Mouse (Mus musculus) midbrain, embryonic 13.5 days (tissue): ENCODE measurements at regions not wholly inside any gene's neighbourhood (a gene's known extent, or its start where the extent isn't known, plus 50 kb on each side); places are given as distances from the start of the nearest gene placed in this dataset.

Experiments
- ATAC-seq: fragments of 200-750 bp; cut with Nextera tagmentation; 2 replicates; pipeline ENCODE4 v1.8.0; 2017; ENCODE audit warnings: mild to moderate bottlenecking, moderate TSS enrichment, moderate library complexity
- H3K27ac ChIP-seq: fragments of 300-500 bp; sonication (generic); 2 replicates; pipeline ENCODE4 v1.5.1; 2015; ENCODE audit warnings: inconsistent platforms, mild to moderate bottlenecking, moderate library complexity
- H3K27me3 ChIP-seq: fragments of 300-500 bp; sonication (generic); 2 replicates; pipeline ENCODE4 v1.6.1; 2015; ENCODE audit warnings: mild to moderate bottlenecking, inconsistent platforms
- H3K36me3 ChIP-seq: fragments of 300-500 bp; sonication (generic); 2 replicates; pipeline ENCODE4 v1.6.1; 2015; ENCODE audit warnings: mild to moderate bottlenecking, inconsistent platforms
- H3K4me1 ChIP-seq: fragments of 300-500 bp; sonication (generic); replicated peaks from 2 replicates; pipeline ENCODE4 v1.6.1; 2015; ENCODE audit warnings: inconsistent platforms
- H3K4me2 ChIP-seq: fragments of 300-500 bp; sonication (generic); replicated peaks from 2 replicates; pipeline ENCODE4 v1.6.1; 2015; ENCODE audit warnings: moderate library complexity, mild to moderate bottlenecking, inconsistent platforms
- H3K4me3 ChIP-seq: fragments of 300-500 bp; sonication (generic); replicated peaks from 2 replicates; pipeline ENCODE4 v1.5.1; 2015; ENCODE audit warnings: mild to moderate bottlenecking, inconsistent platforms
- H3K9ac ChIP-seq: fragments of 300-500 bp; sonication (generic); replicated peaks from 2 replicates; pipeline ENCODE4 v1.6.1; 2015; ENCODE audit warnings: mild to moderate bottlenecking, inconsistent platforms
- H3K9me3 ChIP-seq: fragments of 300-500 bp; sonication (generic); 2 replicates; pipeline ENCODE4 v1.6.1; 2016; ENCODE audit warnings: mild to moderate bottlenecking, inconsistent platforms
- WGBS: fragments of 180-500 bp; shearing (Covaris S2); methylation state at CpG from one replicate; pipeline ENCODE4 v1.1.7; 2015; 5-methylcytosine and 5-hydroxymethylcytosine counted together

DNA sequence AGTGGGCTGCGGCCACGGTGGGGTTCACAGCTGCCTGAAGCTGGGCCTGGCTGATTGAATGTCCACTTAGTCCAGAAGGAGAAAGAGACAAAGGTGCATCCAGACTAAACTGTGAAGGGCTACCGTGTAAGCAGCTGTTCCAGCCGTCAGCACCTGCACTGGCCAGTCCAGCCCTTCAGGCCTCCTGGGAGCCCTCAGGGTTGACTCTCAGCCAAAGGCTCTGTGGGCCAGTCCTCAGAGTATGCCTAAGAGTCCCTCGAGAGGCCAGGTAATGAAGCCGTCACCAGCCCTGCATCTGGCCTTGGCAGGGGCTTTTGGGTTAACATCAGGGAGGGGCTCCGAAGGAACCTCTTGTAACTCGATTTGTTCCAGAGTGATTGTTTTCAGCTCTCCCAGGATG lies 187.4 kb downstream of the Gpd2 start:
- H3K27ac ChIP-seq = no peak overlapping the region
- H3K36me3 ChIP-seq = no peaks in the 10 kb centered on the region
- WGBS = 83% methylated on average over 8 of the region's 8 CpGs
- no peaks in the 10 kb centered on the region for H3K27me3 ChIP-seq
- H3K9me3 ChIP-seq = no peaks in the 10 kb centered on the region
- H3K4me3 ChIP-seq = no peak overlapping the region
- H3K4me1 ChIP-seq = no peaks in the 10 kb centered on the region
- no peak overlapping the region for H3K9ac ChIP-seq
- ATAC-seq = no peak
- no peak overlapping the region for H3K4me2 ChIP-seq

GRCm38 (mm10) chr2:57425439-57425838 lies 188.0 kb downstream of the Gpd2 start:
- H3K4me2 ChIP-seq = no peak overlapping the region
- WGBS = 95% methylated on average over 5 of the region's 5 CpGs
- H3K4me3 ChIP-seq = no peak overlapping the region
- H3K27me3 ChIP-seq = no peaks in the 10 kb centered on the region
- no peaks in the 10 kb centered on the region for H3K9me3 ChIP-seq
- no peak for ATAC-seq
- no peaks in the 10 kb centered on the region for H3K36me3 ChIP-seq
- no peak overlapping the region for H3K27ac ChIP-seq
- H3K9ac ChIP-seq = no peak overlapping the region
- no peaks in the 10 kb centered on the region for H3K4me1 ChIP-seq

- H3K9me3 ChIP-seq = no peaks in the 10 kb centered on the region
- 97% methylated on average over 6 of the region's 6 CpGs for WGBS
- no peak overlapping the region for H3K4me3 ChIP-seq
- H3K9ac ChIP-seq = no peak overlapping the region
- ATAC-seq = no peak
- no peak overlapping the region for H3K4me2 ChIP-seq
- H3K36me3 ChIP-seq = no peaks in the 10 kb centered on the region
- no peak overlapping the region for H3K27ac ChIP-seq
- H3K27me3 ChIP-seq = no peaks in the 10 kb centered on the region
- H3K4me1 ChIP-seq = no peaks in the 10 kb centered on the region
Observed at GRCm38 (mm10) chr2:57450996-57451770, 213.7 kb downstream of the Gpd2 start.

DNA sequence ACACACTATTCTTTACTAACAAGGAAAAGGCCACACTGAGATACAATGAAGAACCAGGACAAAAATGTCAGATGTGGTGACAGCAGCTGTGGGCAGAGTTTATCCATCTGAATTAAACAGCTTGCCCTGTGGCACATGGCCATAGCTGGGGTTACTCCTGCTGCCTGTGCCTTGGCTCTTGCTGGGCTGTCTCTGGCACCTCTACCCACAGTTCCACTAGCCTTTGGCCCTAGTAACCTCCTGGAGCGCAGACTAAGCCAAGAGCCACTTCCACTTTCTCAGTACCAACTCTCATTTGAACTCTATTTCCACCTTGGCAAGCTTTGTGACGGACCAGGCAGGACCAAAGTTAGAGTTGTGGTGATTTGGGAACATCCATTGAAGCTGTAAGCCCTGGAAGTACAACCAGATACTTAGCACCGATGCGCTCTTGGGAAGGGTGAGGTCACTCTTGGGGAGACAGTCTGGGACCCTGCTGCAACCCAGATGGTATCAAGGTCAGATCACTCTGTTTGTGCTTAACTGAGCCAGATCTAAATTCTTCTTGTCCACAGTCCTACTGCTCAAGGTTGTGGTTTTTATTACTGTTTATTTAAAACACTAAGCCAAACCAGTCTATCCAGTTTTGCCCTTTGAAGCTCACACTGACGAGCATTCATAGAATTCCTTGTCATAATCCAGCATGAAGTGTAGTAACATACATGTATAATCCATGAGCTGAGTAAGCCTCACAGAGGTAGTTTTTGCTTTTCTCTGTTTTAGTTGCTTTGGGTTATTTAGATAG lies 216.7 kb downstream of the Gpd2 start:
- no peaks in the 10 kb centered on the region for H3K4me1 ChIP-seq
- 92% methylated on average over 5 of the region's 5 CpGs for WGBS
- H3K27ac ChIP-seq = no peak overlapping the region
- H3K36me3 ChIP-seq = no peaks in the 10 kb centered on the region
- H3K4me2 ChIP-seq = no peak overlapping the region
- H3K9me3 ChIP-seq = no peaks in the 10 kb centered on the region
- no peak overlapping the region for H3K9ac ChIP-seq
- no peaks in the 10 kb centered on the region for H3K27me3 ChIP-seq
- no peak overlapping the region for H3K4me3 ChIP-seq
- no peak for ATAC-seq

GRCm38 (mm10) chr2:57459901-57460300 lies 222.5 kb downstream of the Gpd2 start:
- no peak overlapping the region for H3K9ac ChIP-seq
- no peak overlapping the region for H3K27ac ChIP-seq
- H3K27me3 ChIP-seq = no peaks in the 10 kb centered on the region
- H3K9me3 ChIP-seq = no peaks in the 10 kb centered on the region
- H3K36me3 ChIP-seq = no peaks in the 10 kb centered on the region
- ATAC-seq = no peak
- WGBS = 95% methylated on average over 2 of the region's 2 CpGs
- no peaks in the 10 kb centered on the region for H3K4me1 ChIP-seq
- H3K4me2 ChIP-seq = no peak overlapping the region
- no peak overlapping the region for H3K4me3 ChIP-seq

GRCm38 (mm10) chr2:57473873-57474272 lies 236.4 kb downstream of the Gpd2 start:
- no peak overlapping the region for H3K27ac ChIP-seq
- no peak overlapping the region for H3K9ac ChIP-seq
- H3K4me3 ChIP-seq = no peak overlapping the region
- no peaks in the 10 kb centered on the region for H3K4me1 ChIP-seq
- H3K27me3 ChIP-seq = no peaks in the 10 kb centered on the region
- no peaks in the 10 kb centered on the region for H3K36me3 ChIP-seq
- H3K4me2 ChIP-seq = no peak overlapping the region
- 88% methylated on average over 3 of the region's 3 CpGs for WGBS
- H3K9me3 ChIP-seq = no peaks in the 10 kb centered on the region
- ATAC-seq = no peak

- Histone ChIP-seq H3K27ac (no peak overlapping the region), H3K4me2 (no peak overlapping the region), H3K36me3 (no peaks in the 10 kb centered on the region), H3K9ac (no peak overlapping the region), H3K4me3 (no peak overlapping the region), H3K9me3 (no peaks in the 10 kb centered on the region), H3K4me1 (no peaks in the 10 kb centered on the region), H3K27me3 (no peaks in the 10 kb centered on the region)
- no peak for ATAC-seq
- 84% methylated on average over 4 of the region's 4 CpGs for WGBS
Observed at GRCm38 (mm10) chr2:57492116-57492515, 254.7 kb downstream of the Gpd2 start.

- ATAC-seq = no peak
- Histone ChIP-seq H3K27ac (no peak overlapping the region), H3K36me3 (no peaks in the 10 kb centered on the region), H3K9me3 (no peaks in the 10 kb centered on the region), H3K4me3 (no peak overlapping the region), H3K4me1 (no peaks in the 10 kb centered on the region), H3K4me2 (no peak overlapping the region), H3K9ac (no peak overlapping the region), H3K27me3 (no peaks in the 10 kb centered on the region)
- 45% methylated on average over 6 of the region's 6 CpGs for WGBS
Observed at GRCm38 (mm10) chr2:57492914-57493621, 255.6 kb downstream of the Gpd2 start.

- H3K9me3 ChIP-seq = no peaks in the 10 kb centered on the region
- H3K4me3 ChIP-seq = no peak overlapping the region
- ATAC-seq = no peak
- no peaks in the 10 kb centered on the region for H3K27me3 ChIP-seq
- no peak overlapping the region for H3K9ac ChIP-seq
- H3K4me2 ChIP-seq = no peak overlapping the region
- H3K27ac ChIP-seq = no peak overlapping the region
- H3K4me1 ChIP-seq = no peaks in the 10 kb centered on the region
- WGBS = 75% methylated on average over 2 of the region's 2 CpGs
- no peaks in the 10 kb centered on the region for H3K36me3 ChIP-seq
Observed at GRCm38 (mm10) chr2:57496315-57496954, 259.0 kb downstream of the Gpd2 start.

GRCm38 (mm10) chr2:57497933-57498332 lies 260.5 kb downstream of the Gpd2 start:
- Histone ChIP-seq H3K4me2 (no peak overlapping the region), H3K27me3 (no peaks in the 10 kb centered on the region), H3K9ac (no peak overlapping the region), H3K4me1 (no peaks in the 10 kb centered on the region), H3K9me3 (no peaks in the 10 kb centered on the region), H3K36me3 (no peaks in the 10 kb centered on the region), H3K4me3 (no peak overlapping the region), H3K27ac (no peak overlapping the region)
- ATAC-seq = no peak
- 88% methylated on average over 1 of the region's 1 CpGs for WGBS

DNA sequence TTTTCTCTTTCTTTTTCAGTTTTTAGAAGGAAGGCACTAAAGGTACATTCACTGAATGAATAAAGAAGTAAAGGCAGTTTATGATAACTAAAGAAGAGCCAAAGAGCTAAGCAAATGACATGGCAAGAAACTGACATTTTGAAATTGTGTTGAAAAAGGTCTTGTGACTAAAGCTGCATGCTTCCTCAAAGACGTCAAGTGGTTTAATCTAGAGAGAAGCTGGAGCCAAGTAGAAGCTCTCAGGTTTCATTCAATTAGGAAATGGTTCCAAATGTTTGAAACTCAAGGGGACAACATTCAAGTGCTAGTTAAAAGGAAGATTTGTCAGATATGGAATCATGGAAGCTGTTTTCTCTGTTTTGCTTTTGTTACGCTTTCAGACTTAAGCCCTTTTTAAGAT lies 267.2 kb downstream of the Gpd2 start:
- H3K36me3 ChIP-seq = no peaks in the 10 kb centered on the region
- no peaks in the 10 kb centered on the region for H3K4me1 ChIP-seq
- no peak overlapping the region for H3K4me2 ChIP-seq
- H3K4me3 ChIP-seq = no peak overlapping the region
- WGBS = 75% methylated on average over 2 of the region's 2 CpGs
- no peak overlapping the region for H3K27ac ChIP-seq
- H3K27me3 ChIP-seq = no peaks in the 10 kb centered on the region
- ATAC-seq = no peak
- no peak overlapping the region for H3K9ac ChIP-seq
- H3K9me3 ChIP-seq = no peaks in the 10 kb centered on the region

GRCm38 (mm10) chr2:57522465-57522864 lies 285.0 kb downstream of the Gpd2 start:
- no peak overlapping the region for H3K4me3 ChIP-seq

More at GRCm38 (mm10) chr2:57522465-57522864, 285.0 kb downstream of the Gpd2 start:
- H3K9me3 ChIP-seq = no peaks in the 10 kb centered on the region
- H3K27me3 ChIP-seq = 0 out of 2 replicates have a peak, but pooled peaks cover 2% of the 10 kb centered on the region
- ATAC-seq = no peak
- H3K27ac ChIP-seq = no peak overlapping the region
- no peak overlapping the region for H3K4me2 ChIP-seq
- peaks cover 16% of the 10 kb centered on the region; the same call in 1 of the 2 replicates for H3K4me1 ChIP-seq
- H3K9ac ChIP-seq = no peak overlapping the region
- no peaks in the 10 kb centered on the region for H3K36me3 ChIP-seq
- 55% methylated on average over 3 of the region's 3 CpGs for WGBS
